Mouse (Mus musculus): Measurements from ENCODE around the gene Efemp1. TPM values are rescaled to one million over a fixed set of nuclear protein-coding genes. Genes with fewer than 3 reads are reported as not detected.

Gene Efemp1
- polyA plus RNA-seq, 3 experiments from 2014 or later, result not detected

GRCm38 (mm10) chr11:28939651-28940050 is 86.6 kb downstream of the Efemp1 start:
- no peak for ATAC-seq

GRCm38 (mm10) chr11:28951586-28952210 is 98.7 kb downstream of the Efemp1 start:
- ATAC-seq, result no peak

GRCm38 (mm10) chr11:28954673-28955304 is 101.8 kb downstream of the Efemp1 start:
- ATAC-seq, result no peak

- ATAC-seq, result no peak
Measured at GRCm38 (mm10) chr11:28955305-28955701, 102.3 kb downstream of the Efemp1 start.

- ATAC-seq, result no peak
Measured at GRCm38 (mm10) chr11:28961381-28961780, 108.4 kb downstream of the Efemp1 start.

Measured in inflammation-experienced regulatory T-cells, adult 6 months (primary cell).